Mouse (Mus musculus): Measurements from ENCODE around the gene Egf.
"Not testable (repeated sequence)": the region's sequence is repeated elsewhere in the genome, so short reads cannot be mapped to it uniquely, and the experiment has no call there.

The Egf gene

DNA sequence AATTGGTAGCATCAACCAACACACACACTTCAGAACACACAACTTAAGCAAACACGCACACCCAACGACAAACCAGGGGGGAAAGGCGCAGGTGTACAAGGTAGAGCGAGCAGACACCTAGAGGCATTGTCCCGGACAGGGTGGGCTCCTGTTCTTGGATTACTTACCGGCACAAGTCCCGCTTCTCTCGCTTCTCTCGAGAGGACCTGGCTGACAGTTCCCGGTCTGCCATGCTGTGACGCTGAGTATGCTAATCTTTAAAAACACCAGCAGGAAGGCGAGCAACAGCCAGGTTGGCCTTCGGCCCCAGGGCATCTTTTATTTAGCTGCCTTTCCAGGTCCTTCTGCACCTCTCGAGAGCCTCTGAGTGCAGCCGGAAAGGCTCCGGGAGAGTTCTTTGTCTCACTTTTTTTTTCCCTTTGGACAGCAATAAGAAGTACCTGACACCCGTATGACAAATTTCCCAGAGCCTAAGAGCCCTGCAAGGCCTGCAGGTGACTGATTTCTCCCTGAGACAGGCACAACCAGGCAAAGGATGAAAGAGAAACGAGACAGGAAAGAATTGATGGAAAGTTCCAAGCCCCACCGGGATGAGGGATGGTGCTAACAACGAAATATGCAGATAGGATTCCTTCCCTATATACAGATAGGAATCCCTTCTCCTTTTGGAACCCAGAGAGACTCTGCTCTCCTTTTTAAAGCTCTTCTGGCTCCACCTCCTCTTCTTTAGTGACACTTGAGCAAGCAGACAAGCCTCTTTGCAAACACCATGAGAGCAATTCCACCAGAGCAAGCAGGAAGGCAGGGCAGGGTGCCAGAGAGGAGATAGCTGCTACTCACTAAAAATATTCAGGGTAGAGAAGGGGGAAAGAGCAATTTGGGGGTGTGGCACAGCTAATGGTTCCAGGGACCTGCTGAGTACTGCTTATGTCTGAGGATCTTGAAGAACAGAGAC is at the start of gene Egf:
Egf (minus strand) TSS at position 667 of the 955 bp plus-strand sequence.
- peak; percentile 14 to 38 for DNase-seq (ENCODE audit: low spot score in 2 of 2)

DNA sequence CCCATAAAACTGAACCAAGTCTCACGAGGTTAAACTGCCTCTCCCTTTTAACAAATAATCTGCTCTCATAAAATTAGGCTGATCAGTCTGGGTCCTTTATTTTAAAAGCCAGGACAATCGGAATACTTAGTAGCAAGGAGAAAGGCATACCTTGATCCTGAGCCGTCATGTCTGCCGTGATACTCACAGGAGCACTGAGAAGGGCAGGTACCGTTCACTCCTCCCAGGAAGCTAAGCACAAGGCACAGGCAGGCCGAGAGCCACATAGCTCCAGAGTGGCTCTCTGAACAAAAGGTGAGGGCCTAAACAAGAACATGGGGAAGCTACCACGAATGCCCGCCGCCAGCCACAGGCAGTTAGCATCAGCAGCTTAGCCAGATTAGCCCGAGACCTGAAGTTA is 48.6 kb upstream of the Egf start, which contains the start of gene Lrit3:
Lrit3 (minus strand) TSS at position 266 of the 400 bp plus-strand sequence.
- no peak for DNase-seq (ENCODE audit: low spot score in 2 of 2)

- no peak for DNase-seq (ENCODE audit: low spot score in 2 of 2)
Measured at GRCm38 (mm10) chr3:129799011-129799410, 43.9 kb upstream of the Egf start.

DNA sequence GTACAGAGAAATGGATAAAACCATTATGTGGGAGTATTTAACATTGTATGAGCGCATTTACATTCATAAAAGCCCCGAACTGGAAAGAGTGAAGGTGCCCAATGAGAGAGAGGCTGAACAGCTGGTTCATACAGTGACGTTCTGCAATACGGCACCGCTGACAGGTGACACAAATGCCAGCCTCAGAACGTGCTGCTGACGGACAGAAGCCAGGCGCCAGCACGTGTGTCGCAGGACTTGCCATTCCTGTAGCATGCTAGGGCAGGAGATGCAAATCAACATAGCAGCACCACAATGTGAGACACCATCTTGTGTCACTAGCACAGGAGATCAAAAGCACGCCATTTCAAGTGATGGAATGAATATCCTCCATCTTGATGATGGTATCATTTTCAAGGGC is 43.4 kb upstream of the Egf start:
- no peak for DNase-seq (ENCODE audit: low spot score in 2 of 2)

DNA sequence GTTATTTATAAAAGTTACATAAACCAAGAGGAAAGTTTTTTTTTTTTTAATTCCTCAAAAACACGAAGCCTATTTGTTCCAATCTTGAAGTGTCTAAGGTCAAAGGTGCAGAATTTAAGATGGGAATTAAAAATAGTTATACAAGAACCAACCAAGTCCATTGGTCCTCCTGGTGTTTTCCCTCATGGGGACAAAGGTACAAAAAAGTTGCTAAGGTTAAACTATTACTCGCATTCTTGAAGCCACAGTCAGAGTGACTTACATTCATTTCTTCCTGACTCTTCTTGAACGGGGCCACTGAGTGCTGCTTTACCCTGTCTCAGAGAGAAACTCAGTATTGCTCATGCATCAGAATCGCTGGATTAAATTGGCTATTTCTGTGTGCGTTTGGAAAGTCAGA is 42.2 kb upstream of the Egf start:
- DNase-seq (ENCODE audit: low spot score in 2 of 2) = no peak

- no peak for DNase-seq (ENCODE audit: low spot score in 2 of 2)
Measured at GRCm38 (mm10) chr3:129793801-129794200, 38.7 kb upstream of the Egf start.

- DNase-seq (ENCODE audit: low spot score in 2 of 2) = no peak
Measured at GRCm38 (mm10) chr3:129782746-129783145, 27.6 kb upstream of the Egf start.

DNA sequence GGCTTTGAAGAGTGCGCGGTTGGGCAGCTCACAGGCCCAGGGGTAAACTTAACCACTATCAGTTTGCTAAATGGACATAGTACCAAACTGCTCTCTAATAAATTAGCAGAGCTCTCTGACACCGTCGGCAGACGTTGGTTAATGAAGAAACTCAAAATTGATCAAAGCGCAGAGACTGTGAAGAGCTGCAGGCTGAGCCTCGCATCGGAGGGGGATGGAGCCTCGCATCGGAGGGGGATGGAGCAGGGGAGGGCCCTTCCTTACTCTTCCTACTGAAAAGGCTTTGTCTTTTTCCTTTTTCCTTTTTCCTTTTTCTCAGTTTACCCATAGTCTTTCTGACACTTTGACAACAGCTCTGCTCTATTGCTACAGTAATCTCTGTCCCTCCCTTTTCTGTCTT is 26.3 kb upstream of the Egf start:
- DNase-seq (ENCODE audit: low spot score in 2 of 2) = no peak

DNA sequence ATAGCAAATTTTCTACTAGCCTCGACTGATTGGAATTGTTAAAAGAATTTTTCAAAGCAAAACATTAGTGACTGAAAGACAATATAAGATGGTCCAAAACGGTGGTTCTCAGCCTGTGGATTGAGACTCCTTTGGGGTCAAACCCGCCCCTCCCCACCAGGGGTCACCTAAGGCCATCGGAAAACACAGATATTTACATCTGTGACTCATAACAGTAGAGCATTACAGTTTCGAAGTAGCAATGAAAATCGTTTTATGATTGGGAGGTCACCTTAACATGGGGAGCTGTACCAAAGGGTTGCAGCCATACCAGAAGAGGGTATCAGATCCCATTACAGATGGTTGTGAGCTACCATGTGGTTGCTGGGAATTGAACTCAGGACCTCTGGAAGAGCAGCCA is 16.1 kb upstream of the Egf start:
- DNase-seq (ENCODE audit: low spot score in 2 of 2) = no peak

DNA sequence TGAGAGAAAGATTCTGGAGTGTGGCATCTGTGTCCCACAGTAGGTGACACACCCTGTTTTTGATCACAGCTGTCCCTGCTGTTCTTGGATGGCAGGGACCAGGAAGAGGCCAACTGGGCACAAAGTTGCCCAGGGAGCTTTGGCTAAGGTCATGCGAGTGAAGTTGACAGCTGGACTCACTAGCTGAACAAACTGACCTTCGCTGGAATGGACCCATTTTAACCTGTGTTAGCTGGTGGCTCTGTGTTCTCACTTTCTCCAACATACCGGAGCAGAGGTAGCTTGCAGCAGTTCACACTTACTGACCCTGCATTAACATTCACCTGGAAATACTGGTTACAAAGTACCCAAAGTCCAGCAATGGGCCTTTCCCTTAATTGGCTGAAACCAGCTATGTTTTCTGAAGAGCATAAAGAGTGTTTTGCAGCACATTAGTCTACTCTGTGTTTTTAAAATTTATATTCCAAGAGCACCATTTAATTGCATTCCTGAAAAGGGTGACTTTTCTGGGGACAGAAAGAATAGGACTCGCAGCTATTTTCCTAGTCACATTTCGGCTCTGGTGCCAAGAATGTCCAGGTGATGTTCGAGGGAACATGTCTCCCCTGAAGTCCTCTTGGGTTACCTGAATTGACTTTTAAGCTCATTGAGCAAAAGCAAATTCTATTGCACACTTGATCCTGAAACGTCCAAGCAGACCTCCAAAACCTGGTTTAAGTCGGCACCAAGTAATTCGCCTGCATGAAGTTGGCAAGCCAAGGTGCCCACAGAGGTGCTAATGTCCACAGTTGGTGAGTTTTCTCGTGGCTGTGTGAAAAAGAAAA is 12.1 kb upstream of the Egf start:
- DNase-seq (ENCODE audit: low spot score in 2 of 2) = peak in 1 of 2 experiments; percentile 6

DNA sequence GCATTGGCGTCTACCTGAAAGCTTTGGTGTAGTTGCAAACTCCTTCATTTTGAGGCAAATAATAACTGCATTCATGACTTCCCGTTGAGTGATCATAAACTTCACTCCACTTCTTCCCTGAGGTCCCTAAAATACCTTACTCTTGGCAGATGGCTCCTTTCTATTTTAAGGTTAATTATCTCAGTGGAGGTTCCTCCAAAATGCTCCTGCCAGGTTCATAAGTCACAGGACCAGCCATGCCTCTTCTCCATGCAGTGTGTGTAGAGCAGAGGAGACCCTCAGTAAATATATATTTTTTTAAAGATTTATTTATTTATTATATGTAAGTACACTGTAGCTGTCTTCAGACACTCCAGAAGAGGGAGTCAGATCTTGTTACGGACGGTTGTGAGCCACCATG is 11.0 kb upstream of the Egf start:
- DNase-seq (ENCODE audit: low spot score in 2 of 2) = peak; percentile 29 to 46

DNA sequence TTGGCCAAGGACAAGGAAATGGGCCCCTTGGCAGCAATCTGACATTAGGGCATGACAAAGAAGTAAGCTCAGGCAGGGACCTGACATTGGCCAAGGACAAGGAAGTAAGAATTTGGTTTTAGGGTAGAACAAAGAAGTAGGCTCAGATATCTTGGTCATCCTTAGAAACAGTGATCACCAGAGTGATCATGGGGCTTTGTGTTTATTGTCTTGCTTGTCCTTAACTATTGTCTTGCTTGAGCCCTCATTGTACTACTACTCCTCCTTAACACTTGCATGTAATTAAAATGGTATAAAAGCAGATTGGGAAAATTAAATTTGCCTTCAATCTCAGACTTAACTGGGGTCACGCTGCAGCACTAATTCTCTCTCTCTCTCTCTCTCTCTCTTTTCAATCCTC is 2.5 kb upstream of the Egf start:
- not testable (repeated sequence) for DNase-seq (ENCODE audit: low spot score in 2 of 2)

DNA sequence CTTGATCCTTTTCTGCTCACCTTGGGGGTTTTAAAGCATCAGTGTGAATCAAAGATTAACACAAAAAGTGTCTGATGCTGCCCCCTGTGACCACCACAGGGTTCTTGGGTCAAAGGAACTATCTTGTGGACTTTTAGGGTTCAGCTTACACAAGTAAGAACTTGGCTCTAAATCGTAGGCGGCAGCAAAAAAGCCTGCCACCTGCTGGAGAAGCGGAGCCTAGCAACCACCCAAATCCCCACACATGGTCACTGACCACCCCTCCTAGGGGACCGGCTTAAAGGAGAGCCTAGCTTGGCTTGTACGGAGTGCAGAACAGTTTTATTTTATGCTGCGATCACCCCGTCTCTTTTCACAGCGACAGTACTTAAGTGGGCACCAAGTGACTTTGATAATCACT is 10.3 kb downstream of the Egf start:
- no peak for DNase-seq (ENCODE audit: low spot score in 2 of 2)

GRCm38 (mm10) chr3:129742781-129743180 is 12.3 kb downstream of the Egf start:
- DNase-seq (ENCODE audit: low spot score in 2 of 2) = no peak

- DNase-seq (ENCODE audit: low spot score in 2 of 2) = no peak
Measured at GRCm38 (mm10) chr3:129738291-129739183, 16.6 kb downstream of the Egf start.

DNA sequence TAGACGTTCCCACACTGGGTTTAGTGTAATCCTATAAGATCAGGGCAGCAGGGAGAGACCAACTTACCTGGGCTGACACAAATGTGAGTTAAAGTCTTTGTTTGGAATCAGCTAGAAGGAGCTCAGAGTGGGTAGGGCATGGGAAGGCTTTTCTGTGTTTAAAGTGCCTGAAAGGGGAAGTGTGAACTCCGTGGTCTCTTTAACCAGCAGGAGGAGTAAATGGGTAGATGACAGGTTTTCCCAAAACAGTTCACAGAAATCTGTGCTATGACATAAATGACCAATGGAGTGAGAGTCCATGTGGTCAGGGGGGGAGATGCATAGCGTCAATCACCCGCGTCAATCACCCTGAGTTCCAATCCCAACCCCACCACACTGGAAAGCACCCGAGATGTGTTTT is 23.5 kb downstream of the Egf start:
- no peak for DNase-seq (ENCODE audit: low spot score in 2 of 2)

DNA sequence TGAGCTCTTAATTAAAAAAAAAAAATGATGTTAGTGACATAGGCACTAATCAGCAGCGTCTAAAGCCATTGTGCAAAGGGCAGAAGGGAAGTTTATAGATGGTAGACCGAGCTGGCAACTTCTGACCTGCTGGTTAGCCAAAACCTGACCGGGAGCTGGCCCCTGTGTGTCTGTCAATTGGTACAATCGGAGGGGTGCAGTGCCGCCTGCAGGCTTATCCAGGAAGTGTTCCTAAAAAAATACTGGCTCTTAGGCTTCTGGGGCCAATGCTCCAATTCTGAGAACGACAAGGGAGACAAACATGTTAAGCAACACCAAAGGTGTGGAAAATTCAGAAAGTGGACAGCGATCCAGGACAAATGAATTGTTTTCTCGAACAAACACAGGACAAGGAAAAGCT is 24.7 kb downstream of the Egf start:
- DNase-seq (ENCODE audit: low spot score in 2 of 2) = no peak

- no peak for DNase-seq (ENCODE audit: low spot score in 2 of 2)
Measured at GRCm38 (mm10) chr3:129729916-129730315, 25.2 kb downstream of the Egf start.

DNA sequence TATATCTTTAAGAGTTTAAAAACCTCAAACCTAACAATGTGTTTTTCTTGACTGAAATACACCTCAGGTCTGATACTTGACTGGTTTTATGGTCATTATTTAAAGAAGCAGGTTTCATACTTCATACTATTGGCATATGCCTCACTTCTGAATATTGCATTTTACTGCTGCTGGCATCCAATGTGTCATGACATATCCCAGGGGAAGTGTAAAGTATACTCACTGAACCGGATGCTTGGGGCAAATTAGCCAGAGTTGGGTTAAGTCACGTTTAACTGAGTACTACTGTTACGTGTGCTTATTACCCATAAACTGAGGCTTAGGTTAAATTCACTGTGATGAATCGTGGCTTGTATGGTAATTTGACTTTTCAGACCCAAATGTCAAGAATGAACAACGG is 29.5 kb downstream of the Egf start:
- peak in 1 of 2 experiments; percentile 8 for DNase-seq (ENCODE audit: low spot score in 2 of 2)

- peak; percentile 93 to 95 for DNase-seq (ENCODE audit: low spot score in 2 of 2)
Measured at GRCm38 (mm10) chr3:129724961-129725501, 30.1 kb downstream of the Egf start.

- peak in 1 of 2 experiments; percentile 6 for DNase-seq (ENCODE audit: low spot score in 2 of 2)
Measured at GRCm38 (mm10) chr3:129724505-129724904, 30.6 kb downstream of the Egf start.

All from heart, adult 9 months (tissue).